Mouse (Mus musculus) neutrophil, adult 5-6 weeks (primary cell): ENCODE measurements around the gene Med25. TPM values are rescaled to one million over a fixed set of nuclear protein-coding genes. Genes with fewer than 3 reads are reported as not detected.

Source experiments
- ATAC-seq: fragments of 151-379, 151-347 bp; 2 replicates; pipeline ENCODE4 v1.8.0; 2017; ENCODE audit warnings: mild to moderate bottlenecking, moderate TSS enrichment; ENCODE audit not compliant: insufficient number of reproducible peaks, poor library complexity, low FRiP score, severe bottlenecking; ENCODE audit errors: extremely low read depth
- total RNA-seq: library from RNA; stranded (forward); fragments of 200-1000 nt; gene quantifications from 2 replicates; pipeline ENCODE4 v1.2.3, GENCODE M21; 2017

Med25 gene
- total RNA-seq, 1 experiment from 2014 or later, result 26.8 TPM

- ATAC-seq, result no peak
Measured at GRCm38 (mm10) chr7:44851625-44852234, 40.8 kb downstream of the Med25 start.

GRCm38 (mm10) chr7:44850789-44851624 is 41.5 kb downstream of the Med25 start:
- no peak for ATAC-seq

GRCm38 (mm10) chr7:44850146-44850545 is 42.4 kb downstream of the Med25 start:
- no peak for ATAC-seq

- peak; percentile 39 for ATAC-seq
Measured at GRCm38 (mm10) chr7:44849416-44850111, 42.9 kb downstream of the Med25 start.

- peak; percentile 70 for ATAC-seq
Measured at GRCm38 (mm10) chr7:44848561-44849415, 43.7 kb downstream of the Med25 start, which contains the start of the genes Akt1s1 and Tbc1d17. TSS of gene Akt1s1 (plus strand) at chr7:44848991. TSS of gene Tbc1d17 (minus strand) at chr7:44849079.

- ATAC-seq, result no peak
Measured at GRCm38 (mm10) chr7:44847772-44848171, 44.7 kb downstream of the Med25 start.

- ATAC-seq, result no peak
Measured at GRCm38 (mm10) chr7:44846804-44847203, 45.7 kb downstream of the Med25 start.

GRCm38 (mm10) chr7:44845006-44845405 is 47.5 kb downstream of the Med25 start:
- ATAC-seq, result no peak

GRCm38 (mm10) chr7:44841825-44842463 is 50.6 kb downstream of the Med25 start:
- ATAC-seq, result no peak

GRCm38 (mm10) chr7:44840426-44840825 is 52.1 kb downstream of the Med25 start:
- ATAC-seq, result peak; percentile 2; the same call in 1 of the 2 replicates

GRCm38 (mm10) chr7:44839491-44840191 is 52.9 kb downstream of the Med25 start:
- peak; percentile 49 for ATAC-seq

GRCm38 (mm10) chr7:44839171-44839490 is 53.4 kb downstream of the Med25 start:
- no peak for ATAC-seq

GRCm38 (mm10) chr7:44838073-44838472 is 54.4 kb downstream of the Med25 start:
- ATAC-seq, result no peak

GRCm38 (mm10) chr7:44836423-44837053 is 56.0 kb downstream of the Med25 start:
- ATAC-seq, result no peak

- no peak for ATAC-seq
Measured at GRCm38 (mm10) chr7:44836016-44836404, 56.5 kb downstream of the Med25 start.

GRCm38 (mm10) chr7:44835373-44836015 is 57.0 kb downstream of the Med25 start:
- ATAC-seq, result peak; percentile 18; the same call in 1 of the 2 replicates

GRCm38 (mm10) chr7:44832763-44833162 is 59.7 kb downstream of the Med25 start:
- ATAC-seq, result no peak
